Comparison of ENCODE assay signal across 30 mouse cellular contexts in genomic region chr12:106132715-106133114, GRCm38 (mm10).
DNase-seq lines count a peak whose midpoint lies in the region; ATAC-seq and TF ChIP-seq lines count a peak whose summit lies in the region.
"Had no signal": no experiment of that assay in that cellular context is flagged by ENCODE, and none has a peak within 500 bp of the region (broad histone marks: within the 10 kb centered on the region; RNA-seq: fewer than 3 reads in every experiment).

No protein-coding gene starts in this region.

- H3K36me3 ChIP-seq in intestine, postnatal 0 days (ENCODE audit: control insufficient read depth, insufficient read depth): no peaks in the 10 kb centered on the region
- H3K36me3 ChIP-seq in intestine, embryonic 16.5 days (ENCODE audit: control insufficient read depth, insufficient read depth, low read length): no peaks in the 10 kb centered on the region
- H3K36me3 ChIP-seq in testis, adult 2 months (ENCODE audit: control insufficient read depth, insufficient read depth, low read length): no peaks in the 10 kb centered on the region
- no peaks in the 10 kb centered on the region for H3K36me3 ChIP-seq in ES-Bruce4 (ENCODE audit: control insufficient read depth, insufficient read depth, low read length, poor library complexity, severe bottlenecking)
- H3K36me3 ChIP-seq in embryonic facial prominence, embryonic 10.5 days (replicated peaks): no peaks in the 10 kb centered on the region
- H3K36me3 ChIP-seq: forebrain, embryonic 10.5 days; G1E; heart, embryonic 12.5 days; heart, embryonic 15.5 days had no signal

- no peak for TF ChIP-seq EP300 in ES-Bruce4 (IDR thresholded peaks at IDR 0.05; ENCODE audit: insufficient read depth, low read depth, low read length)

- 91% methylated on average over 8 of the region's 8 CpGs for WGBS in intestine, postnatal 0 days
- 93% methylated on average over 8 of the region's 8 CpGs for WGBS in intestine, embryonic 16.5 days
- 94% methylated on average over 8 of the region's 8 CpGs for WGBS in embryonic facial prominence, embryonic 10.5 days

- no peak for ATAC-seq in intestine, postnatal 0 days
- ATAC-seq in intestine, embryonic 16.5 days: no peak
- ATAC-seq: activated CD4-positive, CD25-positive, alpha-beta regulatory T cell, adult 4 months; forebrain, embryonic 13.5 days; hindbrain, postnatal 0 days; inflammation-experienced regulatory T-cells, adult 6 months had no signal

- TF ChIP-seq CTCF in intestine, postnatal 0 days (IDR thresholded peaks at IDR 0.05; ENCODE audit: low read depth): 0 out of 2 replicates have a peak, but pooled peaks have one; percentile 5
- TF ChIP-seq CTCF in testis, adult 2 months (IDR thresholded peaks at IDR 0.05; ENCODE audit: control insufficient read depth, insufficient read depth, insufficient replicate concordance, low read depth, low read length): peak; percentile 20; the same call in 1 of the 2 replicates
- peak; percentile 48 for TF ChIP-seq CTCF in ES-Bruce4 (IDR thresholded peaks at IDR 0.05; ENCODE audit: low read depth, low read length)

- H3K9ac ChIP-seq in intestine, postnatal 0 days (ENCODE audit: low read depth, low read length): no peak overlapping the region
- no peak overlapping the region for H3K9ac ChIP-seq in intestine, embryonic 16.5 days (ENCODE audit: low read depth, low read length)
- H3K9ac ChIP-seq in ES-Bruce4 (ENCODE audit: low read depth, poor library complexity, severe bottlenecking): no peak overlapping the region
- H3K9ac ChIP-seq: forebrain, embryonic 13.5 days; heart, embryonic 12.5 days; heart, embryonic 15.5 days; hindbrain, embryonic 14.5 days had no signal

- no peaks in the 10 kb centered on the region for H3K9me3 ChIP-seq in intestine, postnatal 0 days (ENCODE audit: control insufficient read depth)
- H3K9me3 ChIP-seq in intestine, embryonic 16.5 days (ENCODE audit: control insufficient read depth, low read length): no peaks in the 10 kb centered on the region
- no peaks in the 10 kb centered on the region for H3K9me3 ChIP-seq in ES-Bruce4 (replicated peaks; ENCODE audit: control insufficient read depth, insufficient read depth, low read length, poor library complexity, severe bottlenecking)
- peaks cover 7% of the 10 kb centered on the region; the same call in 1 of the 2 replicates for H3K9me3 ChIP-seq in embryonic facial prominence, embryonic 10.5 days
- H3K9me3 ChIP-seq: heart, embryonic 15.5 days had no signal

- no peak overlapping the region for H3K4me2 ChIP-seq in intestine, postnatal 0 days (replicated peaks; ENCODE audit: low read depth)
- H3K4me2 ChIP-seq in intestine, embryonic 16.5 days (ENCODE audit: low read depth, low read length): no peak overlapping the region
- H3K4me2 ChIP-seq: forebrain, embryonic 13.5 days; heart, embryonic 12.5 days; heart, embryonic 15.5 days; hindbrain, embryonic 14.5 days had no signal

- no peak for DNase-seq in testis, postnatal 10 days (ENCODE audit: low spot score)
- DNase-seq in R1 (ENCODE audit: low read depth, low spot score): peak; percentile 54
- DNase-seq in cerebellum, adult 8-10 months: no peak
- no peak for DNase-seq in embryonic facial prominence, embryonic 10.5 days (ENCODE audit: low spot score)
- DNase-seq: adrenal gland, adult 8-10 months; adrenal gland, postnatal 25 days; B cell, adult 2 months; cerebellum, adult 18-20 months; cerebellum, adult 9-11 months; cerebellum, postnatal 25 days; embryo, embryonic 11 days; gastrocnemius, postnatal 25 days; heart, adult 18-20 months; heart, postnatal 10 days; heart, postnatal 36 days; kidney, adult 11 months had no signal

- no peak for TF ChIP-seq POLR2A in testis, adult 2 months (IDR thresholded peaks at IDR 0.05; ENCODE audit: control insufficient read depth, low read depth, low read length)
- TF ChIP-seq POLR2A in ES-Bruce4 (IDR thresholded peaks at IDR 0.05; ENCODE audit: insufficient read depth, low read length): no peak

- no peak overlapping the region for H3K27ac ChIP-seq in intestine, postnatal 0 days (ENCODE audit: low read depth, low read length)
- H3K27ac ChIP-seq in intestine, embryonic 16.5 days (ENCODE audit: low read length): no peak overlapping the region
- no peak overlapping the region for H3K27ac ChIP-seq in testis, adult 2 months (ENCODE audit: control insufficient read depth, insufficient read depth, low read depth, low read length)
- H3K27ac ChIP-seq in ES-Bruce4 (ENCODE audit: insufficient read depth, low read length): no peak overlapping the region
- H3K27ac ChIP-seq in embryonic facial prominence, embryonic 10.5 days (replicated peaks): no peak overlapping the region
- H3K27ac ChIP-seq: forebrain, embryonic 10.5 days; forebrain, embryonic 13.5 days; heart, embryonic 15.5 days; hindbrain, embryonic 14.5 days; hindbrain, postnatal 0 days had no signal

- no peaks in the 10 kb centered on the region for H3K27me3 ChIP-seq in intestine, postnatal 0 days (replicated peaks; ENCODE audit: control insufficient read depth, insufficient read depth, low read length)
- H3K27me3 ChIP-seq in intestine, embryonic 16.5 days (replicated peaks; ENCODE audit: control insufficient read depth, insufficient read depth, low read length): no peaks in the 10 kb centered on the region
- H3K27me3 ChIP-seq in testis, adult 2 months (ENCODE audit: control insufficient read depth, insufficient read depth, low read length): no peaks in the 10 kb centered on the region
- H3K27me3 ChIP-seq in ES-Bruce4 (ENCODE audit: control insufficient read depth, insufficient read depth, low read length, poor library complexity, severe bottlenecking): no peaks in the 10 kb centered on the region
- no peaks in the 10 kb centered on the region for H3K27me3 ChIP-seq in embryonic facial prominence, embryonic 10.5 days (replicated peaks; ENCODE audit: low read depth, poor library complexity, severe bottlenecking)
- H3K27me3 ChIP-seq: CH12.LX; forebrain, embryonic 13.5 days; heart, embryonic 12.5 days; heart, embryonic 15.5 days had no signal

- no peaks in the 10 kb centered on the region for H3K4me1 ChIP-seq in intestine, postnatal 0 days (replicated peaks; ENCODE audit: control insufficient read depth, insufficient read depth, low read length)
- no peaks in the 10 kb centered on the region for H3K4me1 ChIP-seq in intestine, embryonic 16.5 days (ENCODE audit: control insufficient read depth, insufficient read depth, low read length)
- no peaks in the 10 kb centered on the region for H3K4me1 ChIP-seq in testis, adult 2 months (ENCODE audit: control insufficient read depth, insufficient read depth, low read length)
- H3K4me1 ChIP-seq in ES-Bruce4 (ENCODE audit: control insufficient read depth, insufficient read depth, low read length): peaks cover 3% of the 10 kb centered on the region
- no peaks in the 10 kb centered on the region for H3K4me1 ChIP-seq in embryonic facial prominence, embryonic 10.5 days
- H3K4me1 ChIP-seq: heart, embryonic 15.5 days had no signal

- H3K4me3 ChIP-seq in intestine, postnatal 0 days (ENCODE audit: low read depth, low read length): no peak overlapping the region
- H3K4me3 ChIP-seq in intestine, embryonic 16.5 days (ENCODE audit: low read length): no peak overlapping the region
- no peak overlapping the region for H3K4me3 ChIP-seq in testis, adult 2 months (ENCODE audit: control insufficient read depth, low read depth, low read length)
- no peak overlapping the region for H3K4me3 ChIP-seq in ES-Bruce4 (ENCODE audit: low read depth, low read length)
- no peak overlapping the region for H3K4me3 ChIP-seq in embryonic facial prominence, embryonic 10.5 days
- H3K4me3 ChIP-seq: forebrain, embryonic 10.5 days; forebrain, embryonic 13.5 days; heart, embryonic 12.5 days; heart, embryonic 15.5 days had no signal
